Mouse (Mus musculus): Measurements from ENCODE around the gene Inpp5b. TPM values are rescaled to one million over a fixed set of nuclear protein-coding genes. Genes with fewer than 3 reads are reported as not detected.
A peak's percentile ranks its signal among the peaks of the same experiment; 100 is the strongest.

The Inpp5b gene
- polyA plus RNA-seq, 1 experiment from 2014 or later: 26.4 TPM

GRCm38 (mm10) chr4:124825371-124825965, 83.8 kb downstream of the Inpp5b start:
- H3K4me1 ChIP-seq (ENCODE audit: control insufficient read depth, insufficient read depth, low read length): no peaks in the 10 kb centered on the region
- ATAC-seq (ENCODE audit: low FRiP score, low TSS enrichment) (no peak), DNase-seq (no peak)
- H3K27ac ChIP-seq (replicated peaks; ENCODE audit: low read depth, low read length): no peak overlapping the region
- H3K4me2 ChIP-seq (ENCODE audit: low read length): no peak overlapping the region
- no peak overlapping the region for H3K4me3 ChIP-seq (replicated peaks; ENCODE audit: low read depth, low read length)
- H3K9ac ChIP-seq (replicated peaks; ENCODE audit: low read length): no peak overlapping the region
- no peaks in the 10 kb centered on the region for H3K9me3 ChIP-seq (ENCODE audit: control insufficient read depth, low read length)
- 96% methylated on average over 21 of the region's 21 CpGs for WGBS
- H3K36me3 ChIP-seq (ENCODE audit: control insufficient read depth, insufficient read depth, low read length): peaks cover 69% of the 10 kb centered on the region
- H3K27me3 ChIP-seq (ENCODE audit: control insufficient read depth, insufficient read depth, low read length): no peaks in the 10 kb centered on the region

DNA sequence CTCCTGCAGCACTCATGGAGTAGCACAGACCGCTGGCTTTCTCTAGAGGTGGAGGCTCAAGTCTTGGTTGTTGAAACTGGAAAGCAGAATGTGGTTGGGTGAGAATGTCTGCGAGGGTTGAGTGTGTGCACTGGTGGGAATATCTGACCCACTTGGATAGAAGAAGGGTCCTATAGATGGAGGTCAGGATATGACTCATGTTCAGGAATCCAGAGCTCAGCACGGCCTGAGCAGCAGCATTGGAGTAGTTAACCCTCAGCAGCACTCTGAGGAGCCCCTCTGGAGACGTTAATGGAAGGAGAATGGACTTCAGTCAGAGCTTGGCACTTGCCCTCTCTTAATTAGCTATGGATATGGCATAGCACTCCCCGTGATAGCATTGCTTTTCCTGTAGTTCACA, 88.0 kb downstream of the Inpp5b start:
- H3K4me1 ChIP-seq (ENCODE audit: control insufficient read depth, insufficient read depth, low read length): no peaks in the 10 kb centered on the region
- H3K9ac ChIP-seq (replicated peaks; ENCODE audit: low read length): no peak overlapping the region
- no peak overlapping the region for H3K4me2 ChIP-seq (ENCODE audit: low read length)
- DNase-seq (no peak), ATAC-seq (ENCODE audit: low FRiP score, low TSS enrichment) (no peak)
- H3K36me3 ChIP-seq (ENCODE audit: control insufficient read depth, insufficient read depth, low read length): peaks cover 61% of the 10 kb centered on the region
- no peaks in the 10 kb centered on the region for H3K27me3 ChIP-seq (ENCODE audit: control insufficient read depth, insufficient read depth, low read length)
- WGBS: 90% methylated on average over 5 of the region's 5 CpGs
- H3K27ac ChIP-seq (replicated peaks; ENCODE audit: low read depth, low read length): no peak overlapping the region
- H3K4me3 ChIP-seq (replicated peaks; ENCODE audit: low read depth, low read length): no peak overlapping the region
- H3K9me3 ChIP-seq (ENCODE audit: control insufficient read depth, low read length): no peaks in the 10 kb centered on the region

GRCm38 (mm10) chr4:124832796-124833195, 91.1 kb downstream of the Inpp5b start:
- no peaks in the 10 kb centered on the region for H3K9me3 ChIP-seq (ENCODE audit: control insufficient read depth, low read length)
- H3K9ac ChIP-seq (replicated peaks; ENCODE audit: low read length): no peak overlapping the region
- H3K4me1 ChIP-seq (ENCODE audit: control insufficient read depth, insufficient read depth, low read length): no peaks in the 10 kb centered on the region
- no peak overlapping the region for H3K4me2 ChIP-seq (ENCODE audit: low read length)
- 94% methylated on average over 10 of the region's 10 CpGs for WGBS
- H3K4me3 ChIP-seq (replicated peaks; ENCODE audit: low read depth, low read length): no peak overlapping the region
- DNase-seq: no peak
- ATAC-seq (ENCODE audit: low FRiP score, low TSS enrichment): no peak
- H3K27ac ChIP-seq (replicated peaks; ENCODE audit: low read depth, low read length): no peak overlapping the region
- peaks cover 64% of the 10 kb centered on the region for H3K36me3 ChIP-seq (ENCODE audit: control insufficient read depth, insufficient read depth, low read length)
- H3K27me3 ChIP-seq (ENCODE audit: control insufficient read depth, insufficient read depth, low read length): no peaks in the 10 kb centered on the region

DNA sequence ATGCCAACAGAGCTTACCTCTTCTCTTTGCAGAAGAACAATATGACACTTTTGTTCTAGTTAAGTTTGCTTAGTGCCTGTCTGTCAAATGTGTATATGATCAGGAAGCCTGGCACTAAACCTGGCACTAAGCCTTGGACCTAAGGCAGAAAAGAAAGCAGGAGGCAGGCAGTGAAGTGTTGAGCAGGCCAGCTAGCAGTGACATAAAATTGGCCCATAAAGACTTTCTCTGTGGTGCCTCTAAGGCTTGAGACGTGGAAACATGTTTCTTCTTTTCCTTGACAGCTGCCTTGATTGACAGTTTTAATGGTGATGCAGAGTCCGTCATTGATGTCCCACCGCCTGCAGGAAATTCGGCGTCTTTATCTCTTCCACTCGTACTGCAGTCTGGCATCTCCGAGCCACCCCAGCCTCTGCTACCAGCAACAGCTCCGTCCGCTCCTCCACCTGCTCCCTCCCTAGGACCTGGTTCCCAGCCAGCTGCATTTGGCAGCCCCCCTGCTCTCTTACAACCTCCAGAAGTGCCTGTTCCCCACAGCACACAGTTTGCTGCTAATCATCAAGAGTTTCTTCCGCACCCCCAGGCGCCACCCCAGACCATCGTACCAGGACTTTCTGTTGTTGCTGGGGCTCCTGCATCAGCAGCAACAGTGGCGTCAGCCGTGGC, 96.5 kb downstream of the Inpp5b start:
- Histone ChIP-seq H3K27ac (replicated peaks; ENCODE audit: low read depth, low read length) (no peak overlapping the region), H3K4me2 (ENCODE audit: low read length) (no peak overlapping the region), H3K27me3 (ENCODE audit: control insufficient read depth, insufficient read depth, low read length) (no peaks in the 10 kb centered on the region), H3K9ac (replicated peaks; ENCODE audit: low read length) (no peak overlapping the region), H3K9me3 (ENCODE audit: control insufficient read depth, low read length) (no peaks in the 10 kb centered on the region), H3K4me3 (replicated peaks; ENCODE audit: low read depth, low read length) (no peak overlapping the region), H3K36me3 (ENCODE audit: control insufficient read depth, insufficient read depth, low read length) (peaks cover 67% of the 10 kb centered on the region), H3K4me1 (ENCODE audit: control insufficient read depth, insufficient read depth, low read length) (no peaks in the 10 kb centered on the region)
- DNase-seq: no peak
- 87% methylated on average over 14 of the region's 14 CpGs for WGBS
- ATAC-seq (ENCODE audit: low FRiP score, low TSS enrichment): no peak

- H3K27ac ChIP-seq (replicated peaks; ENCODE audit: low read depth, low read length): no peak overlapping the region
- no peaks in the 10 kb centered on the region for H3K27me3 ChIP-seq (ENCODE audit: control insufficient read depth, insufficient read depth, low read length)
- H3K4me2 ChIP-seq (ENCODE audit: low read length): no peak overlapping the region
- H3K9ac ChIP-seq (replicated peaks; ENCODE audit: low read length): no peak overlapping the region
- DNase-seq (no peak), ATAC-seq (ENCODE audit: low FRiP score, low TSS enrichment) (no peak)
- peaks cover 63% of the 10 kb centered on the region for H3K36me3 ChIP-seq (ENCODE audit: control insufficient read depth, insufficient read depth, low read length)
- H3K9me3 ChIP-seq (ENCODE audit: control insufficient read depth, low read length): no peaks in the 10 kb centered on the region
- no peak overlapping the region for H3K4me3 ChIP-seq (replicated peaks; ENCODE audit: low read depth, low read length)
- WGBS: 100% methylated on average over 1 of the region's 1 CpGs
- no peaks in the 10 kb centered on the region for H3K4me1 ChIP-seq (ENCODE audit: control insufficient read depth, insufficient read depth, low read length)
Measured at GRCm38 (mm10) chr4:124840998-124841397, 99.3 kb downstream of the Inpp5b start.

DNA sequence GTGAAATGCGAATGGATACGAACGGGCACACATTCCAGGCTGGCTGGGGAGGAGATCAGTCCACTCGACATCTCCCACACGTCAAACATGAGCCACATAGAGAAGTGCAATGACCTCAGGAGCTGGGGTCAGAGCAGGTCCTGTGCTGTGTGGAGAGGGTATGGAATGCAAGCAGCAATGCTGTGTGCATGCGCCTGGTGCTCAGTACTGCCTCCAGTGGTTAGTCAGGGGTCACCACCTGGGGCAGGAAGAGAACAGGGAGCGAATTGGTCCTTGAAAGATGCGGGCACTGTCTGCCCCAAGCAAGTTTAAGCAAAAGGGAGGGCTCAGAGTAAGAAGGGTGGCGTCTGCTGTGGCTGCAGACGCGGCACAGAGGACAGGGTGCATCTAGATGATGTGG, 101.8 kb downstream of the Inpp5b start:
- no peak overlapping the region for H3K27ac ChIP-seq (replicated peaks; ENCODE audit: low read depth, low read length)
- no peaks in the 10 kb centered on the region for H3K9me3 ChIP-seq (ENCODE audit: control insufficient read depth, low read length)
- DNase-seq (peak; percentile 58), ATAC-seq (ENCODE audit: low FRiP score, low TSS enrichment) (0 out of 2 replicates have a peak, but pooled peaks have one; percentile 46)
- no peak overlapping the region for H3K4me2 ChIP-seq (ENCODE audit: low read length)
- peaks cover 46% of the 10 kb centered on the region for H3K36me3 ChIP-seq (ENCODE audit: control insufficient read depth, insufficient read depth, low read length)
- H3K27me3 ChIP-seq (ENCODE audit: control insufficient read depth, insufficient read depth, low read length): no peaks in the 10 kb centered on the region
- no peak overlapping the region for H3K4me3 ChIP-seq (replicated peaks; ENCODE audit: low read depth, low read length)
- no peak overlapping the region for H3K9ac ChIP-seq (replicated peaks; ENCODE audit: low read length)
- 55% methylated on average over 11 of the region's 11 CpGs for WGBS
- 0 out of 2 replicates have a peak, but pooled peaks cover 8% of the 10 kb centered on the region for H3K4me1 ChIP-seq (ENCODE audit: control insufficient read depth, insufficient read depth, low read length)

- Histone ChIP-seq H3K4me3 (replicated peaks; ENCODE audit: low read depth, low read length) (no peak overlapping the region), H3K27ac (replicated peaks; ENCODE audit: low read depth, low read length) (no peak overlapping the region), H3K36me3 (ENCODE audit: control insufficient read depth, insufficient read depth, low read length) (peaks cover 26% of the 10 kb centered on the region), H3K4me1 (ENCODE audit: control insufficient read depth, insufficient read depth, low read length) (peaks cover 23% of the 10 kb centered on the region), H3K4me2 (ENCODE audit: low read length) (no peak overlapping the region), H3K9me3 (ENCODE audit: control insufficient read depth, low read length) (no peaks in the 10 kb centered on the region), H3K27me3 (ENCODE audit: control insufficient read depth, insufficient read depth, low read length) (no peaks in the 10 kb centered on the region), H3K9ac (replicated peaks; ENCODE audit: low read length) (no peak overlapping the region)
- 5% methylated on average over 8 of the region's 8 CpGs for WGBS
- DNase-seq (peak; percentile 85), ATAC-seq (ENCODE audit: low FRiP score, low TSS enrichment) (no peak)
Measured at GRCm38 (mm10) chr4:124847573-124847972, 105.9 kb downstream of the Inpp5b start.

DNA sequence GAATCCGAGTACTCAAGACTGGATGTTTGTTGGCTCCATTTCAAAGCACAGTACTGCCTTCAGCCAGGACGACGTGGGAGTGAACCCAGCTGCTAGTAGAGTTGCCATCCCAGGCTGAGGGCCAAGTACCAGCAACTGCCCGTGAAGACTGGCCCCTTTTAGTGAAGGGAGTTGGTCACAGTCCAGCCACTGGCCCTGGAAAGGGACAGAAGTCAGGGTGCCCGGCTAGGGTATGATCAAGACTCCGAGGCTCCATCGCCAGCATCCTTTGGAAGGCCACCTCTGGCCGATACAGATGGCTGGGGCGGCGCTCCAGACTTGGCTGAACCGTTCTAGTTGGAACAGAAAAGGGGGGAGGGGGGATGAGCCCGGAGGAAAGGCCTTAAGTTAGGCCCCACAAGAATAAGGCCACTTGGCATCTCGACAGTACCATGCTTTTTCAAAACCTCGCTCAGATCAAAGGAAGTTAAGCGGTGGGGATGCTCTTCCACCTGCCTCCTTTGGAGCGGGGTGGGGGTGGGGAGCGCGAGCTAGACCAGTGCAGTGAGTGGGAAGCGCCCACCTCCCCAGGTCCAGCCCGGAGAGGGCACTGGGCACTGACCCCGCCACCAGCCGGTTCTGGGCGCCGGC, 108.1 kb downstream of the Inpp5b start:
- DNase-seq (peak; percentile 66), ATAC-seq (ENCODE audit: low FRiP score, low TSS enrichment) (peak; percentile 2; the same call in 1 of the 2 replicates)
- H3K4me2 ChIP-seq (ENCODE audit: low read length): peak overlapping the region; percentile 90
- H3K36me3 ChIP-seq (ENCODE audit: control insufficient read depth, insufficient read depth, low read length): peaks cover 39% of the 10 kb centered on the region
- H3K4me3 ChIP-seq (replicated peaks; ENCODE audit: low read depth, low read length): peak overlapping the region; percentile 92
- H3K9me3 ChIP-seq (ENCODE audit: control insufficient read depth, low read length): no peaks in the 10 kb centered on the region
- under 1% methylated on average over 24 of the region's 24 CpGs for WGBS
- H3K4me1 ChIP-seq (ENCODE audit: control insufficient read depth, insufficient read depth, low read length): peaks cover 23% of the 10 kb centered on the region
- peak overlapping the region; percentile 84 for H3K9ac ChIP-seq (replicated peaks; ENCODE audit: low read length)
- H3K27ac ChIP-seq (replicated peaks; ENCODE audit: low read depth, low read length): peak overlapping the region; percentile 96
- no peaks in the 10 kb centered on the region for H3K27me3 ChIP-seq (ENCODE audit: control insufficient read depth, insufficient read depth, low read length)
